Comparison of ENCODE assay signal across 23 mouse cellular contexts in the genomic region with DNA sequence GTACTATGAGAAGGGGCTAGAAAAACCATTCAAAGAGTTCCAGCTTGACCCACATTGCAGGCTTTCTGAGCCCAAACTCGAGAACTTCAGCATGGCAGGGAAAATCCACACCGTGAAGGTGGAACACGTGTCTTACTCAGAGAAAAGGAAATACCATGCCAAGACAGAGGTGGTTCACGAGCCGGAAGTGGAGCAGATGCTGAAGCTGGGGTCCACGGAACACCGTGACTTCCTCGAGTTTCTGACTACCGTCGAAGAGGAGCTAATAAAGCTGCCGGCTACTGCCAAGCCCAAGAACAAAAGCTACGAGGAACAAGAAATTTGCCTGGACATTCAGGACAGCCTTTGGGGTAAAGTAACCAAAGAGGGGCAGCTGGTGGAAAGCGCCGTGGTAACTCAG. TPM values are rescaled to one million over a fixed set of nuclear protein-coding genes. Genes with fewer than 3 reads are reported as not detected.
"Had no signal": no experiment of that assay in that cellular context is flagged by ENCODE, and none has a peak within 500 bp of the region (broad histone marks: within the 10 kb centered on the region; RNA-seq: fewer than 3 reads in every experiment).

No protein-coding gene starts in this region.

- H3K36me3 ChIP-seq: midbrain, embryonic 15.5 days; neural tube, embryonic 13.5 days had no signal

- ATAC-seq: lung, postnatal 0 days; midbrain, embryonic 15.5 days had no signal

- H3K9ac ChIP-seq: kidney, embryonic 15.5 days; limb, embryonic 12.5 days; limb, embryonic 15.5 days; liver, embryonic 14.5 days; liver, postnatal 0 days; lung, embryonic 14.5 days; midbrain, embryonic 15.5 days; neural tube, embryonic 13.5 days had no signal

- H3K4me1 ChIP-seq: midbrain, embryonic 15.5 days; neural tube, embryonic 13.5 days had no signal

- H3K27ac ChIP-seq: kidney, embryonic 15.5 days; limb, embryonic 12.5 days; limb, embryonic 15.5 days; liver, embryonic 14.5 days; macrophage; midbrain, embryonic 15.5 days; neural tube, embryonic 13.5 days had no signal

- H3K4me3 ChIP-seq: kidney, embryonic 15.5 days; limb, embryonic 12.5 days; limb, embryonic 15.5 days; midbrain, embryonic 15.5 days; myocyte; neural tube, embryonic 13.5 days had no signal

- DNase-seq: kidney, adult 11 months; left cerebral cortex, postnatal 4 days; liver, postnatal 0 days; thymus, adult 18-20 months; thymus, postnatal 36 days had no signal

- H3K27me3 ChIP-seq: kidney, embryonic 15.5 days; limb, embryonic 12.5 days; limb, embryonic 15.5 days; midbrain, embryonic 15.5 days; neural tube, embryonic 13.5 days had no signal

- H3K9me3 ChIP-seq: kidney, embryonic 15.5 days; limb, embryonic 12.5 days; limb, embryonic 15.5 days; midbrain, embryonic 15.5 days; neural tube, embryonic 13.5 days had no signal

- H3K4me2 ChIP-seq: kidney, embryonic 15.5 days; limb, embryonic 12.5 days; limb, embryonic 15.5 days; liver, embryonic 11.5 days; lung, embryonic 14.5 days; midbrain, embryonic 15.5 days; neural tube, embryonic 13.5 days had no signal

RNA-seq across cellular contexts. Expression of gene Gtf2a1l, which starts 32.4 kb away (rescaled TPM):
- total RNA-seq: layer of hippocampus, postnatal 14 days; megakaryocyte, adult 5-6 weeks; monocyte, adult 5-6 weeks had no signal
- polyA plus RNA-seq: kidney, embryonic 15.5 days; limb, embryonic 12.5 days; limb, embryonic 15.5 days; liver, embryonic 14.5 days; liver, postnatal 0 days; lung, embryonic 14.5 days; lung, postnatal 0 days; macrophage; myocyte; neural tube, embryonic 13.5 days; small intestine, adult 2 months; spleen, adult 2 months; urinary bladder, adult 2 months had no signal

RNA-seq across cellular contexts. Expression of gene Ston1, which starts 38.6 kb away (rescaled TPM):
- total RNA-seq: megakaryocyte, adult 5-6 weeks; monocyte, adult 5-6 weeks; neutrophil, adult 5-6 weeks had no signal
